Mouse (Mus musculus): ENCODE data around the gene Rnaseh2a. TPM values are rescaled to one million over a fixed set of nuclear protein-coding genes. Genes with fewer than 3 reads are reported as not detected.

Rnaseh2a gene
- polyA plus RNA-seq, 1 experiment = 88.1 TPM

DNA sequence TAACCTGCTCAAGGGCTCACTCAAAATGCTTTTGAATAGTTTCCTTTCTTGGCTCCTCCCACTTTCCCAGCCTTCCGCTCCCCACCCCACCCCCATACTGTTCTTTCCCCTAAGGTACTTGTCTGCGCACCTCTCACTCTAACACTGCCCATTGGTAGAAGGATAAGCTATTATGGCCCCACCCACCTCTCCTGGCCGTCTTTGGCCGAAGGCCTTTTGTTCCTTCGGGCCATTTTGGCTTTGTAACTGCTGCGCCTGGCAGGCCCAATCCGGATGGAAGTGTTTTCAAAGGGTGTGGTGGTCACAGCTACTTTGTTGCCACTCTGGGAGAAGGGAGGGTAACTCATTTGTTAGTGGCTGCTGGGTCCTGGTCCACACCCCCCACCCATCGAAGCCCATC, 54.3 kb downstream of the Rnaseh2a start:
- H3K4me3 ChIP-seq (ENCODE audit: low read depth, low read length) = no peak overlapping the region
- peaks cover 12% of the 10 kb centered on the region for H3K36me3 ChIP-seq (ENCODE audit: control insufficient read depth, insufficient read depth, low read length, poor library complexity, severe bottlenecking)
- no peaks in the 10 kb centered on the region for H3K27me3 ChIP-seq (ENCODE audit: control insufficient read depth, insufficient read depth, low read length, poor library complexity, severe bottlenecking)
- H3K4me1 ChIP-seq (ENCODE audit: control insufficient read depth, insufficient read depth, low read length) = peaks cover 3% of the 10 kb centered on the region
- H3K27ac ChIP-seq (ENCODE audit: insufficient read depth, low read length) = peak overlapping the region; percentile 99
- peaks cover 8% of the 10 kb centered on the region; the same call in 1 of the 2 replicates for H3K9me3 ChIP-seq (replicated peaks; ENCODE audit: control insufficient read depth, insufficient read depth, low read length, poor library complexity, severe bottlenecking)
- no peak overlapping the region for H3K9ac ChIP-seq (ENCODE audit: low read depth, poor library complexity, severe bottlenecking)
- TF ChIP-seq EP300 (IDR thresholded peaks at IDR 0.05; ENCODE audit: insufficient read depth, low read depth, low read length) (peak; percentile 91), POLR2A (IDR thresholded peaks at IDR 0.05; ENCODE audit: insufficient read depth, low read length) (no peak)

DNA sequence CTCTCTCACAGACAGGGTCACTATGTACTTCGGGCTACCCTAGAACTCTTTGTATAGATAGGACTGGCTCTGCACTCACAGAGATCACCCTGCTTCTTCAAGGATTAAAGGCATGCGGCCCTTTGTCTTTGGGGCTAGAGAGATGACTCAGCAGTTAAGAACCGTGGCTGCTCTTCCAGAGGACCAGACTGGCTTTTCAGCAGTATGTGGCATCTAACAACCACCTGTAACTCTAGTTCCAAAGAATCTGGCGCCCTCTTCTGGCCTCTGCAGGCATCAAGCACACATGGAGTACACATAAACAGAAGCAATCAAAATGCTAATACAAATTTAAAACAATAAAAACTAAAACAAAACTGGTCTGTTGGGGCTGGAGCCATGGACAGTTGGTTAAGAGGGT, 55.6 kb downstream of the Rnaseh2a start:
- H3K36me3 ChIP-seq (ENCODE audit: control insufficient read depth, insufficient read depth, low read length, poor library complexity, severe bottlenecking) = peaks cover 12% of the 10 kb centered on the region
- H3K27ac ChIP-seq (ENCODE audit: insufficient read depth, low read length) = peak overlapping the region; percentile 79
- peaks cover 3% of the 10 kb centered on the region for H3K4me1 ChIP-seq (ENCODE audit: control insufficient read depth, insufficient read depth, low read length)
- TF ChIP-seq POLR2A (IDR thresholded peaks at IDR 0.05; ENCODE audit: insufficient read depth, low read length) (no peak), CTCF (IDR thresholded peaks at IDR 0.05; ENCODE audit: low read depth, low read length) (peak; percentile 33), EP300 (IDR thresholded peaks at IDR 0.05; ENCODE audit: insufficient read depth, low read depth, low read length) (0 out of 2 replicates have a peak, but pooled peaks have one; percentile 42)
- H3K9me3 ChIP-seq (replicated peaks; ENCODE audit: control insufficient read depth, insufficient read depth, low read length, poor library complexity, severe bottlenecking) = peaks cover 8% of the 10 kb centered on the region; the same call in 1 of the 2 replicates
- peak overlapping the region; percentile 89 for H3K9ac ChIP-seq (ENCODE audit: low read depth, poor library complexity, severe bottlenecking)
- H3K27me3 ChIP-seq (ENCODE audit: control insufficient read depth, insufficient read depth, low read length, poor library complexity, severe bottlenecking) = no peaks in the 10 kb centered on the region
- H3K4me3 ChIP-seq (ENCODE audit: low read depth, low read length) = peak overlapping the region; percentile 26; the same call in 1 of the 2 replicates

DNA sequence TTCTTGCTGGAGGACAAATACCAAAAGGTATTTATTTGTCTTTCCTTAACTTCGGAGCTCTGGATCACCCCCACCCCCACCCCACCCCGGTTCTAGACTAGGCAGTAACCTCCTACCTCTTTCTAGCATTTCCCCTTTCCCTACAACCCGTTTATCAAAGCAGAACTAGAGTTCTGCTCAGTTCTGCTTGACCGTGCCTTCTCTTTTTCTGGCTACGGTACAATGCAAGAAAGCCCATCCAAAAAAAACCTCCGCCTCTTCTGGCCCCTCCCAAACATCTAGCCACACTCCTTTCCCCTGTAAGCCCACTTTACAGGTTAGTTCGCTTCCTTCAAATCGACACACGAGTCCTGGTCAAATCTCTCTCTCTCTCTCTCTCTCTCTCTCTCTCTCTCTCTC, 56.1 kb downstream of the Rnaseh2a start:
- Histone ChIP-seq H3K9ac (ENCODE audit: low read depth, poor library complexity, severe bottlenecking) (peak overlapping the region; percentile 89), H3K27me3 (ENCODE audit: control insufficient read depth, insufficient read depth, low read length, poor library complexity, severe bottlenecking) (no peaks in the 10 kb centered on the region), H3K4me3 (ENCODE audit: low read depth, low read length) (peak overlapping the region; percentile 83), H3K9me3 (replicated peaks; ENCODE audit: control insufficient read depth, insufficient read depth, low read length, poor library complexity, severe bottlenecking) (peaks cover 8% of the 10 kb centered on the region; the same call in 1 of the 2 replicates), H3K27ac (ENCODE audit: insufficient read depth, low read length) (peak overlapping the region; percentile 79), H3K36me3 (ENCODE audit: control insufficient read depth, insufficient read depth, low read length, poor library complexity, severe bottlenecking) (peaks cover 12% of the 10 kb centered on the region), H3K4me1 (ENCODE audit: control insufficient read depth, insufficient read depth, low read length) (peaks cover 3% of the 10 kb centered on the region)
- TF ChIP-seq CTCF (IDR thresholded peaks at IDR 0.05; ENCODE audit: low read depth, low read length) = no peak
- TF ChIP-seq POLR2A (IDR thresholded peaks at IDR 0.05; ENCODE audit: insufficient read depth, low read length) = no peak
- no peak for TF ChIP-seq EP300 (IDR thresholded peaks at IDR 0.05; ENCODE audit: insufficient read depth, low read depth, low read length)

DNA sequence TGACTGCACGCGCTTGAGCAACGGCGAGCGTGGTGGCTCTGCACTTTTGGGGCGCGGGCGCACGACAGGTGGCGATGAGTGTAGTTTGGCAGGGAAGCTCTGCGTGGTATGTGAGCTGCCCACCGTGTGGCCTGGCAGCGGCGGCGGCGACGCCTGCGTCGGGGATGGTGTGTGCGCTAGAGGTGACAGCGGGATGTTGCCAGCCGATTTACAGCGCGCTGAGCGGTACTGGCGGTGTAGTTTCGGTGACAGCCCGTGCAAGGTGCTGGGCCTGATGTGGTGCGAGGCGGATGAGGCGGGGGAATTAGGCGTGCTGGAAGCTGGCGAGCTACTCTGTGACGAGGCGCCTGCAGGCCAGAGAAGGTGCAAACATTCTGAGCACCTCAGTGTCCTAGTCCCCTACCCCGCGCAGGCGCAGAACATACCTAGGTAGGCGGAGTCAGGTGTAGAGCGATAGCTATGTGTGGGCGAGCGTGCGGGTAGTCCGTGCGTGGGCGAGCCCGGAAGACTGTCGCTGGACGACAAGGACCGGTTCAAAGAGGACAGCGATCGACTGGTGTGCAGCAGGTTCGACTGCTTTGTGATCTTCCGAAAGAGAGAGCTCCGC, 56.6 kb downstream of the Rnaseh2a start:
- Histone ChIP-seq H3K9ac (ENCODE audit: low read depth, poor library complexity, severe bottlenecking) (peak overlapping the region; percentile 89), H3K4me1 (ENCODE audit: control insufficient read depth, insufficient read depth, low read length) (peaks cover 3% of the 10 kb centered on the region), H3K36me3 (ENCODE audit: control insufficient read depth, insufficient read depth, low read length, poor library complexity, severe bottlenecking) (peaks cover 12% of the 10 kb centered on the region), H3K27ac (ENCODE audit: insufficient read depth, low read length) (no peak overlapping the region), H3K9me3 (replicated peaks; ENCODE audit: control insufficient read depth, insufficient read depth, low read length, poor library complexity, severe bottlenecking) (peaks cover 8% of the 10 kb centered on the region; the same call in 1 of the 2 replicates), H3K27me3 (ENCODE audit: control insufficient read depth, insufficient read depth, low read length, poor library complexity, severe bottlenecking) (no peaks in the 10 kb centered on the region), H3K4me3 (ENCODE audit: low read depth, low read length) (peak overlapping the region; percentile 83)
- TF ChIP-seq CTCF (IDR thresholded peaks at IDR 0.05; ENCODE audit: low read depth, low read length) = no peak
- 0 out of 2 replicates have a peak, but pooled peaks have one; percentile 51 for TF ChIP-seq EP300 (IDR thresholded peaks at IDR 0.05; ENCODE audit: insufficient read depth, low read depth, low read length)
- peak; percentile 88 for TF ChIP-seq POLR2A (IDR thresholded peaks at IDR 0.05; ENCODE audit: insufficient read depth, low read length)

DNA sequence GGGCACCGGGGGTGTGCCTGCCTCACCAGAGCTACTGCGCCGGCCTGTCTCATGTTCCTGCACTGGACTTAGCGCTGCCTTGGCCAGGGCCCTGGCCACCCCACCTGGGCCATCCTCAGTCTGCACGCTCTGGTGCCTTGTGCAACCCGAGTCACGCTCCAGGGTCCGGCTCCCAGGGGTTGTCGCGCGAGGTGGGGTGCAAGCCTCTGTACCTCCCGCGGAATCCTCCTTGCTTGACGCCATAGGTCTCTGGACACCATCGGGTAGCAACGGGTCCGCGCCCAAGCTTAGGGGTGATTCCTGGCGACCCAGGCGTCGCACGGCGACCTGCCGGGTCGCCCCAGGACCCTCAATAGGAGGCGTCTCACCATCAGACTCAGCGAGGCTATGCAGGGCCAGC, 57.2 kb downstream of the Rnaseh2a start:
- Histone ChIP-seq H3K27ac (ENCODE audit: insufficient read depth, low read length) (no peak overlapping the region), H3K4me3 (ENCODE audit: low read depth, low read length) (peak overlapping the region; percentile 83), H3K9me3 (replicated peaks; ENCODE audit: control insufficient read depth, insufficient read depth, low read length, poor library complexity, severe bottlenecking) (peaks cover 8% of the 10 kb centered on the region; the same call in 1 of the 2 replicates), H3K36me3 (ENCODE audit: control insufficient read depth, insufficient read depth, low read length, poor library complexity, severe bottlenecking) (peaks cover 12% of the 10 kb centered on the region), H3K9ac (ENCODE audit: low read depth, poor library complexity, severe bottlenecking) (peak overlapping the region; percentile 89), H3K27me3 (ENCODE audit: control insufficient read depth, insufficient read depth, low read length, poor library complexity, severe bottlenecking) (no peaks in the 10 kb centered on the region), H3K4me1 (ENCODE audit: control insufficient read depth, insufficient read depth, low read length) (peaks cover 4% of the 10 kb centered on the region)
- TF ChIP-seq CTCF (IDR thresholded peaks at IDR 0.05; ENCODE audit: low read depth, low read length) (no peak), POLR2A (IDR thresholded peaks at IDR 0.05; ENCODE audit: insufficient read depth, low read length) (no peak), EP300 (IDR thresholded peaks at IDR 0.05; ENCODE audit: insufficient read depth, low read depth, low read length) (no peak)

DNA sequence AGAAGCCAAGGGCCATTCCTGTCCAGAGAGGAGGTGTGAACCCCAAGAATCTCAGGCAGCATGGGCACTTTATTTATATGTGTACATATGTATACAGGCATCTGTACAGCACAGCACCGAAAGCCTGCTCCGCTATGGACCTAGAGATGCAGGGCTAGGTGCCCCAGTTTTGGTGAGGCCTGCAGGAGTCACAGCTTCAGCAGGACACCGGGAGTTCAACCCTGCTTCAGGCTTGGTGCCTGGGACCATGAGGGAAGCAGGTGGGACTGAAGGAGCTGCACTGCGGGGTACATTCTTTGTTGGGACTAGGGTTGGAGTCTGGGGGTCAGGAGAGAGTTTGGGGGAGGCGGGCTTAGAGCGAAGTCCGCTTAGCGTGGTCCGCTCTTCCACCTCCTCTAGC, 57.7 kb downstream of the Rnaseh2a start:
- peak overlapping the region; percentile 89 for H3K9ac ChIP-seq (ENCODE audit: low read depth, poor library complexity, severe bottlenecking)
- peaks cover 8% of the 10 kb centered on the region; the same call in 1 of the 2 replicates for H3K9me3 ChIP-seq (replicated peaks; ENCODE audit: control insufficient read depth, insufficient read depth, low read length, poor library complexity, severe bottlenecking)
- H3K4me1 ChIP-seq (ENCODE audit: control insufficient read depth, insufficient read depth, low read length) = peaks cover 4% of the 10 kb centered on the region
- peak overlapping the region; percentile 83; the same call in 1 of the 2 replicates for H3K4me3 ChIP-seq (ENCODE audit: low read depth, low read length)
- H3K36me3 ChIP-seq (ENCODE audit: control insufficient read depth, insufficient read depth, low read length, poor library complexity, severe bottlenecking) = peaks cover 12% of the 10 kb centered on the region
- H3K27me3 ChIP-seq (ENCODE audit: control insufficient read depth, insufficient read depth, low read length, poor library complexity, severe bottlenecking) = no peaks in the 10 kb centered on the region
- TF ChIP-seq EP300 (IDR thresholded peaks at IDR 0.05; ENCODE audit: insufficient read depth, low read depth, low read length) (no peak), POLR2A (IDR thresholded peaks at IDR 0.05; ENCODE audit: insufficient read depth, low read length) (no peak), CTCF (IDR thresholded peaks at IDR 0.05; ENCODE audit: low read depth, low read length) (no peak)
- H3K27ac ChIP-seq (ENCODE audit: insufficient read depth, low read length) = no peak overlapping the region

Measured in ES-Bruce4 (cell line).